In the genomic region with DNA sequence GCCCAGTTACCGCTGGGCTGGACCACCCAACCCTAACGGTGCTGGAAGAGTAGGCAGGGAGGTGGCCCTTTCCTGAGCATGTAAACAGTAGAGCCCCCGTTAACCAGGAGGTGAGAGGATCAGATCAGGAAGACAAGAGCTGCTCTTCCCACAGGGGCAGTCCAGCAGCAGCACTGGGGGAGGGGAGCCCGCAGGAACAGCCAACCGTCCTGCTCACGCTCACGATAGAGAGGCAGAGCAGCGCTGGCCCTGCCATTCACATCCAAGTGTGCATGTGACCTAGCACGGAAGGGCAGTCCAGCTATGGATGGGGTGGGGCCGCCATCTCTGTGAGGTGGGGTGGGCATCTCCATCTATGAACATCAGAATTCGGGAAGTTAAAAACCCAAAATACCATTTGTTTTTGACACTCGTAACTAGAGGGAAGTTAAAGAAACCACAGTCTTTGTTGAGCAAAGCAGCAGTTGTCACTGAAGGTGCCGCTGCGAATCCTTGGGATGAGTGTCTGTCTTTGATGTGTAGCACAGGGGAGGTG, we compare ENCODE assay signal across 10 mouse cellular contexts. TPM values are rescaled to one million over a fixed set of nuclear protein-coding genes. Genes with fewer than 3 reads are reported as not detected.
DNase-seq lines count a peak whose midpoint lies in the region; ATAC-seq lines count a peak whose summit lies in the region.
"Had no signal": no experiment of that assay in that cellular context is flagged by ENCODE, and none has a peak within 500 bp of the region (broad histone marks: within the 10 kb centered on the region; RNA-seq: fewer than 3 reads in every experiment).

No protein-coding gene starts in this region.

- ATAC-seq in neutrophil, adult 5-6 weeks (ENCODE audit: extremely low read depth, insufficient number of reproducible peaks, low FRiP score, poor library complexity, severe bottlenecking), result peak; percentile 62
- ATAC-seq in midbrain, embryonic 15.5 days (replicated peaks), result no peak

- H3K4me3 ChIP-seq in midbrain, embryonic 15.5 days, result no peak overlapping the region

- H3K4me2 ChIP-seq in midbrain, embryonic 15.5 days, result no peak overlapping the region

- no peaks in the 10 kb centered on the region; the same call in 1 of the 2 replicates for H3K36me3 ChIP-seq in midbrain, embryonic 15.5 days (replicated peaks)

- H3K27ac ChIP-seq in midbrain, embryonic 15.5 days, result no peak overlapping the region

- no peaks in the 10 kb centered on the region for H3K27me3 ChIP-seq in midbrain, embryonic 15.5 days (replicated peaks)

- no peaks in the 10 kb centered on the region for H3K4me1 ChIP-seq in midbrain, embryonic 15.5 days

- peak; percentile 17 for DNase-seq in embryo, embryonic 11 days
- DNase-seq in embryo, embryonic 10 days (ENCODE audit: low spot score), result no peak
- peak; percentile 52 to 59 for DNase-seq in CD8-positive naive resting alpha-beta T cell, adult 2 months (ENCODE audit: low read depth in 2 of 2, low spot score in 2 of 2)
- DNase-seq in liver, result peak; percentile 61
- DNase-seq in yolk sac, embryonic 10.5 days (ENCODE audit: low spot score), result no peak
- no peak for DNase-seq in ovary, adult 18-20 months (ENCODE audit: low spot score)
- DNase-seq: cerebellum, adult 18-20 months had no signal

- 87% methylated on average over 14 of the region's 14 CpGs for WGBS in midbrain, embryonic 15.5 days

- no peak overlapping the region for H3K9ac ChIP-seq in midbrain, embryonic 15.5 days

- H3K9me3 ChIP-seq in midbrain, embryonic 15.5 days, result no peaks in the 10 kb centered on the region

RNA-seq across cellular contexts. Expression of a gene that starts 21.0 kb away (rescaled TPM):
- total RNA-seq in neutrophil, adult 5-6 weeks (2017), result 1.2 and 2.7 TPM in 2 replicates
- polyA plus RNA-seq in midbrain, embryonic 15.5 days (2015; fragmentation: Nextera tagmentation; extraction: Ambion mirVana), result not detected in 2 replicates
- polyA plus RNA-seq: C2C12 had no signal

RNA-seq across cellular contexts. Expression of a gene that starts 48.5 kb away (rescaled TPM):
- total RNA-seq in neutrophil, adult 5-6 weeks (2017), result 73.9 and 74.6 TPM in 2 replicates
- 1.0 and 1.1 TPM in 2 replicates for polyA plus RNA-seq in midbrain, embryonic 15.5 days (2015; fragmentation: Nextera tagmentation; extraction: Ambion mirVana)

Comparison
In these comparisons a context has a peak if more than half of its experiments do, and no peak if none do; other contexts are left out.
1. DNase-seq: peak in embryo, embryonic 11 days (single experiment), CD8-positive naive resting alpha-beta T cell, adult 2 months (2 of 2) and liver (single experiment); none in embryo, embryonic 10 days (single experiment), yolk sac, embryonic 10.5 days (single experiment) and ovary, adult 18-20 months (single experiment).